Mouse (Mus musculus) liver, postnatal 0 days (tissue): Measurements from ENCODE around the gene Igfbp6.

ENCODE experiments used
- CTCF ChIP-seq: sonication (generic); IDR thresholded peaks from 2 replicates; pipeline ENCODE4 v1.5.1; 2016; ENCODE audit warnings: antibody characterized with exemption, low read depth
- EP300 ChIP-seq: IDR thresholded peaks from 2 replicates; pipeline ENCODE4 v1.6.1; 2016; ENCODE audit warnings: antibody characterized with exemption, low read depth, mild to moderate bottlenecking

DNA sequence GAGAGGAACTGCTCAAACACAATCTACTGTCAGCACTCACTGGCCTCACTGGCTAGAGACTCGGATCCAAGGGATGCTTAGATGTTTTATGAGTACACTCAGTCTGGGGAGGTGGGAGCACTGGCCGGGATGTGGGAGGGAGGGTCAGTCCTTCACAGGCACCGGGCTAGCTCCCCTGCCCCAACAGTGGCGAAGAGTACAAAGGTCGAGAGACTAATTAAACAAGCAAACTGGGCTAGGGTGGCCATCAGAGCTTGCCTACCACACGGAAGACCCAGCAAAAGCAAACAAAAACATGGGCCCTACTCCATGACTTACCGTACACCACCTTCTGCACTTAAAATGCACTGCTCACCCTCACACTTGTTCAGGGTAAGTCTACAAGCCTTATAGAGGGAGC lies 47.5 kb downstream of the Igfbp6 start:
- TF ChIP-seq CTCF (no peak), EP300 (no peak)
